Mouse (Mus musculus) brain, embryonic 14.5 days (tissue): ENCODE measurements around the gene Ankrd33.

ENCODE experiments used
- CTCF ChIP-seq: fragments of 200-500 bp; IDR thresholded peaks from 2 replicates; pipeline ENCODE4 v1.5.1; 2012; ENCODE audit warnings: inconsistent platforms, mild to moderate bottlenecking, moderate library complexity, borderline replicate concordance; ENCODE audit not compliant: insufficient read depth, insufficient read length; ENCODE audit errors: extremely low read depth
- POLR2A ChIP-seq: fragments of 200-500 bp; IDR thresholded peaks from 2 replicates; pipeline ENCODE4 v1.6.1; 2012; ENCODE audit warnings: mild to moderate bottlenecking, inconsistent platforms, borderline replicate concordance; ENCODE audit not compliant: poor library complexity, insufficient read depth, insufficient read length, severe bottlenecking; ENCODE audit errors: extremely low read depth

GRCm38 (mm10) chr15:101078731-101079156 lies 36.8 kb upstream of the Ankrd33 start:
- TF ChIP-seq CTCF: no peak
- TF ChIP-seq POLR2A: no peak
